Mouse (Mus musculus) c-Kit-positive CD71-positive TER-119-negative erythroid progenitor cells, embryonic 14.5 days (primary cell): Measurements from ENCODE around the gene Vmn1r38.
"Not testable (repeated sequence)": the region's sequence is repeated elsewhere in the genome, so short reads cannot be mapped to it uniquely, and the experiment has no call there.

Source experiments
- DNase-seq: peaks from one replicate; pipeline ENCODE4 v3.0.0-alpha.2; 2013; ENCODE audit warnings: low read depth

Vmn1r38 gene

GRCm38 (mm10) chr6:66782527-66782926 is at the start of gene Vmn1r38:
TSS of gene Vmn1r38 (minus strand) at chr6:66782627.
- not testable (repeated sequence) for DNase-seq

- no peak for DNase-seq
Measured at GRCm38 (mm10) chr6:66810509-66810908, 28.1 kb upstream of the Vmn1r38 start, which contains the start of gene Vmn1r39. TSS of gene Vmn1r39 (minus strand) at chr6:66810609.

GRCm38 (mm10) chr6:66806311-66806710 is 23.9 kb upstream of the Vmn1r38 start:
- no peak for DNase-seq

- DNase-seq = no peak
Measured at GRCm38 (mm10) chr6:66805713-66806112, 23.3 kb upstream of the Vmn1r38 start.

GRCm38 (mm10) chr6:66729082-66729481 is 53.3 kb downstream of the Vmn1r38 start, which contains the start of gene Vmn1r37:
TSS of gene Vmn1r37 (plus strand) at chr6:66729382.
- not testable (repeated sequence) for DNase-seq
